Mouse (Mus musculus) T-helper 2 cell (primary cell): ENCODE measurements around the gene Cct6b.
"Not testable (repeated sequence)": the region's sequence is repeated elsewhere in the genome, so short reads cannot be mapped to it uniquely, and the experiment has no call there.

Source experiments
- in situ Hi-C: fragments of 300-600 bp; cut with MboI, MseI; formaldehyde crosslinking; loops from one replicate; pipeline ENCODE4 v1.15.1; 2025; ENCODE audit warnings: high pct_unique_total_duplicates

Cct6b gene

DNA sequence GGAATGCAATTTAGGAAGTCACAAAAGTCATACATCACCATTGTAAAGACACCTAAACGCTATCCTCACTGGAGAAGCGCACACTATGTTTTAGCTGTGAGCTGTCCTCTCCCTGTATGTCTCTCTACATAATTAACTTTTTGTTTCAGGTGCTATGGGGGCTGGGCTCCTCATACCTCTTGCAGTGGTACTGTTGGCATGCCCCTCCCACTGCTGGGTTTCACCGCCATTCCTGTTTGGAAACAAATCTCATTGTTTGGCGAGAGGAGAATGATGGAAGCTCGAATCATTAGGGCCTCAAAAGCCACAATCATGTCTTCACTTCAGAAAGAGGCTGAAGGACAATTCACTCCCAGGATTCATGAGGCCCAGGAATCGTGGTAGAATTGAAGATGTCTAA, 59.0 kb downstream of the Cct6b start:
- in situ Hi-C loops = no loop called here

DNA sequence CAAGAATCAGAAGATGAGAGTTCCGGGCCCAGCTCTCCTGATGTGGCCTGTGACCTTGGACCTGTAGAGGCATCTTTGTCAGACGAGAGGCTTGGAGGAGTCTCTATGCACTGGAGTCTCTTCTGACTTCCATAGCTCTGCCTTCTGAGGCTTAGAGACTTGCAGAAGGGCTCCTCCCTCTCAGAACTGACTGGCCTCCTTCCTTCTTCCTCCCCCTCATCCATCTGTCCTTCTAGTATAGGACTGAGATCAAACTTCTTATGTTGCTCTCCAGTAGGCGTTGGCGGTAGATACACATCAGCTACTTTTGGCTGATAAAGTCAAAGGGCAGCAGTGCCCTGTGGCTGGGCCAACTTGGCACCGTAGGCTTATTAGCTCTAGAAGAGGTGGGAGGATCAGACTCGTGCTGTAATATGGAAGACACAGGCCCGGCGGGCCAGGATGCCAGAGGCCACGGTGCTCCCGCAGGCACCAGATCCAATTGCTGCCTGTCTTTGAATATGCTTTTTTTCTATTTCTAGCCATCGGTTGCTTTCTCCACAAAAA, 64.2 kb downstream of the Cct6b start:
- in situ Hi-C loops = no loop called here

DNA sequence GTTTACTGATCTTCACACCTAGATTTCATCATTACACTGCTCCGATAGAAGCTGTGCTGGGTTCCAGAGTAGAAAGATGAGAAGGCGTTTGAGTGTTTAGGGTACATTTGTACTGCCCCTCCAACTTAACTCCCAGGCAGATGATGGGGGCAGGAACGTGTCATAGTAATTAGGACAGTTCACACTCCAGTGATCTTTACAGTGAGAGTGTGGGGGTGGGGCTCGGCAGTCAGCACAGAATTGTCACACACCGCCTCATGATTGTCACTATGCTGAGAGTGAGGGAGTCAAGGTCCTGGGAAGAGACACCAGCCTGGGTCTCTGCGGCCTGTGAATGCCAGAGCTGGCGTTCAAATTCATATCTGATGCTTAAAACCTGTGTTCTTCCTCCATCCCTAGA, 68.2 kb downstream of the Cct6b start:
- in situ Hi-C loops = no loop called here

DNA sequence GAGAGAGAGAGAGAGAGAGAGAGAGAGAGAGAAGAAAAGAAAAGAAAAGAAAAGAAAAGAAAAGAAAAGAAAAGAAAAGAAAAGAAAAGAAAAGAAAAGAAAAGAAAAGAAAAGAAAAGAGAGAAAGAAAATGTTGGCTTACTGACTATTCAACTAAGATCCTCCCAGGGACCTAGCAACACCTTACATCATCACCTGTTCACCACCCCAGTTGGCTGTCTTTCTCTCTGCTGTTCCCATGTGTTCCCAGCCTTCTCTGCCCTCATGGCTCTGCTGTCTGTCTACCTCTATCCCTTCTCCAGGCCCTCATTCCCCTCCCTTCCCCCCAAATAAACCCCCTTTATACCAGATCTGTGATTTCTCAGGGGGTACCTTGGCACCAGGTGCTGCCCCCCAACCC, 69.2 kb downstream of the Cct6b start:
- in situ Hi-C loops = not testable (repeated sequence)

DNA sequence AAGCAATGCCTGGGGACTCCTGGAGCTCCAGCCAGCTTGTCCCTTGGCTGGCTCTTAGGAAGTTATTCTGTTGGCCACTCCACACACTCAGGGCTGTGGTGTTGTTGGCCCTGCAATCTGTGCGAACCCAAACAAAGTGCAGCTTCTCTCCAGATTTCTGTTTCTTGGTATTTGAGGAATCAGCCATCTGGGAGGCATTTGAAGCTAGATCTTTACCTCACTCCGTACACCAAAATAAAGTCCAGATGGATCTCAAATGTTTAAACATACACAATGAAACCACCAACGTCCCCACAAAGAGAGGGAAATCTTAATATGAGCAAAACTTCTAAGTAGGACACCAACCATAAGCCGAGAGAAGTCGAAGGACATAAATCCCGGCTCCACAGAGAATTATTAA, 71.5 kb downstream of the Cct6b start:
- in situ Hi-C loops = no loop called here

DNA sequence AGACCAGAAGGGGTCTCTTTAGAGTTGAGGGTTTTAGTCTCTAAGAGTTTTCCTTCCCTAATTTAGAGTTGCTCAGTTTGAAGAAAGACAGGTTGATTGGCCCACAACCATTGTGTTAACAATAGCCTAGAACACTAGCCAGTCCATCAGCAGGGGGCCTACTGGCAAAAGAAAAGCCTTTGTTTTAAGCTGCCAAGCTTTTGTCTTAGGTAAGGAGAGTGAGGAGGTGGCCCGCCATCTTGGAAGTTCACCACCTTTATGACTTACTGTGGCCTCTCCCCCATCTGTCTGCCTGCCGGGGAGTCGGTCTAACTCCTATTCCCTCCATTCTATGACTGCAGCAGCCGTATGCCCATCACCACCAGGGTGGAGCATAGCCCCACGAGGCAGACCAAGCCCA, 73.6 kb downstream of the Cct6b start:
- in situ Hi-C loops = no loop called here

DNA sequence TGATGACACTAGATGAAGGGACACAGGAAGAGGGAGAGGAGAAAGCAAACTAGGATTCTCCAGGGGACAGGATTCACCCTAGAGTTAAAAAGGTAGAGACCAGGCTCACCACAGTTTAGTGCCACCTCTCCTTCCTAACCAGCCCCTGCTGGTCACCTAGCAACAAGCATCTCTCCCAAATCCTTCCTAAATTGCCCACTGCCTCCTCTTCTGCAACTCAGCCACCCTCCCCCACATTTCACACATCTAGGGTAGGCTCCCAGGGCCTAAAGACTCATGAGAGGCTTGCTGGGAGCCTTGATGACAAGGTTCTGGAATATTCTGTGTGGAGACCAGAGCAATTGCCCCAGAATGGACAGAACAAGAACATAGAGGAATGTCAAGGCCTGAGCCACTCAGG, 76.5 kb downstream of the Cct6b start:
- in situ Hi-C loops = no loop called here

DNA sequence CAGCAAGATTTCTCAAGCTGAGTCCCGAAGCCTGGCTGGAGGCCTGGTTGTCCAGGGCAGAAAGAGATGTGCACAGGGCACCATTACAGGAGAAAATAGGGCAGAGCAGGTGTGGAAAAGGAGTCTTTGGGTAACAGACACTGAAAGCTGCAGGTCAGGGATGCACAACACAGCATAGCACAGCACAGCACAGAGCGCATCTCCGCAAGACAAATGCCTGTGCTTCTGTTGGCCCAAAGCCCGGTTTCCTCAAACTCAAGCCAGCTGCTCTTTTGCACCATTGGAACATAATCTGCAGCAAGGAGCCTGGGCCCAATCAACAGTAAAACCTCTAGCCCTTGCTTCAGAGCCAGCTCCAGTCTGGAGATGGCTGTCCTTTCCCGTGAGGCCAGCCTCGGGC, 79.4 kb downstream of the Cct6b start:
- in situ Hi-C loops = no loop called here

DNA sequence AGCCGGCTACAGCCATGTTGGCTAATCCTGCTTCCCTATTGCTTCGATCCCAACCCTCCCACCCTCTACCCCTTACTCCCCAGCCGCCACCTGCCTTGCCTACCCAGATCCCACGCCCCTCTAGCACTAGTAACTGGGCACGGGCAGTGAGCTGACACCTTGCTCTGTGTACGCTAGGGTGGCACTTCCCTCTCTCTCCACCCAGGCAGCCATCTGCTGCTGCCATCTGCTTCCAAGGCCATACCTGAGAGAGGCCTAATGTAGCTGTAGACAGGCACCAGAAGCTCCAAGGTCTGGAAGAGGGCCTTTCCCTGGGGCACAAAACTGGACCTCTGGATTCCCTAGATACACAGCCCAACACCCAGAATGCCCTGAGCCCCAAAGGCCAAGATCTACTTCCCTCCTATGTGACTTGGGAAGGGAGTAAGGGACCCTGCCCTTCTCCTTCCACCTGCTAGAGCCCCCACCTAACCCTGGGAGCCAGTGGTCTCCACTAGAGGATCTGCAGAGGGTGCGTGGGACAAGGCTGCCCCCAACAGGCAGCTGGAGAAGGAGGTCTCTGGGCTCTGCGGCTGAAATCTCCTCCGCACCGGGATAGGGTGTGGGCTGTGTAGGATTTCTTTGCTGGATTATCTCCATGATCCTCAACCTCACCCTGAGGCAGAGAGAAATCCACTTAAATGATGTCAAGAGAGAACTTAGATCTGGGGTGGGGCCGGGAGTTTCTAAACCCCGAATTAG, 80.2 kb downstream of the Cct6b start:
- in situ Hi-C loops = no loop called here

DNA sequence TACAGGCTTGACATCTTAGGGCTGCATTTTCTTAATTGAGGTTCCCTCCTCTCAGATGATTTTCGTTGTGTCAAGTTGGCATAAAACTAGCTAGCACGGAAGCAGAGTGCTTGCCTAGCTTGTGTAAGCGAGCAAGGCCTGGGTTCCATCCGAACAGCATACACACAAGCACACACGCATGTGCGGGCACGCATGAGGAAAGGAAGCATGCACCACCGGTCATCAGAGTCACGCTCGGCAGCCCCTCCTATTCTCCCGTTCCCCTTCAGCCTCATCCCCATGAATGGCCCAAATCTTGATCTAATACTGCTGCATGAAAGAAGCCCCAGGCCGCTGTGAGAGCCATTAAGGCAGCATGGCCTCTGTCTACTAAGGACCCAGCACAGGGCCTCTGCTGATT, 85.6 kb downstream of the Cct6b start:
- in situ Hi-C loops = loop anchor here (10.0 kb wide), 1 partner anchor 726 kb away; the partner anchor contains the start of gene Rasl10b
